Mouse (Mus musculus): ENCODE data around the gene A530084C06Rik. TPM values are rescaled to one million over a fixed set of nuclear protein-coding genes. Genes with fewer than 3 reads are reported as not detected.

The A530084C06Rik gene
- polyA plus RNA-seq, 1 experiment from 2014 or later: not detected

DNA sequence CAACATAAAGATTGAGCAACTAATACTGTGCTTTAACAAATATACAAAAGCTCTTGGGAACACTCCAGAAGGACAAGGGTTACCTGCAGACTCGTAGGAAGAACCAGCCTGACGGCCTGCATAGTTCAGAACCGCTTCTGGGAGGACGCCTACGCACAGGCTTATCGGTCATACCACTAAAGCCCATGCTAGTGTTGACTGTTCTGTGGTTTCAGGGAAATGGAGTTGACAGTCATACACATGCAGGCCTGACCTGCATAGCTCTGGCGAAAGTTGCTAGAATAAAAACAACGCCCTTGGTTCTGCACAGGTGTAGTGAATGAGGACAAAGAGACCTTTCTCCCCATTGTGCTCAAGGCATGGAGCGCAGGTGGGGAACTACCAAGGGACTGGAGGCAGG is 11.5 kb downstream of the A530084C06Rik start:
- no peaks in the 10 kb centered on the region for H3K4me1 ChIP-seq (ENCODE audit: control insufficient read depth, insufficient read depth, low read length)
- H3K9ac ChIP-seq (ENCODE audit: low read length): no peak overlapping the region
- 61% methylated on average over 9 of the region's 9 CpGs for WGBS
- ATAC-seq (ENCODE audit: insufficient read depth, low FRiP score): peak; percentile 97
- H3K36me3 ChIP-seq (ENCODE audit: control insufficient read depth, insufficient read depth, low read length): no peaks in the 10 kb centered on the region
- no peaks in the 10 kb centered on the region for H3K9me3 ChIP-seq (replicated peaks; ENCODE audit: control insufficient read depth, low read length)
- H3K4me3 ChIP-seq (replicated peaks; ENCODE audit: low read length): no peak overlapping the region
- H3K4me2 ChIP-seq (ENCODE audit: low read depth, low read length): no peak overlapping the region
- no peaks in the 10 kb centered on the region for H3K27me3 ChIP-seq (ENCODE audit: control insufficient read depth, insufficient read depth, low read length)
- peak overlapping the region; percentile 58 for H3K27ac ChIP-seq (ENCODE audit: low read length)

DNA sequence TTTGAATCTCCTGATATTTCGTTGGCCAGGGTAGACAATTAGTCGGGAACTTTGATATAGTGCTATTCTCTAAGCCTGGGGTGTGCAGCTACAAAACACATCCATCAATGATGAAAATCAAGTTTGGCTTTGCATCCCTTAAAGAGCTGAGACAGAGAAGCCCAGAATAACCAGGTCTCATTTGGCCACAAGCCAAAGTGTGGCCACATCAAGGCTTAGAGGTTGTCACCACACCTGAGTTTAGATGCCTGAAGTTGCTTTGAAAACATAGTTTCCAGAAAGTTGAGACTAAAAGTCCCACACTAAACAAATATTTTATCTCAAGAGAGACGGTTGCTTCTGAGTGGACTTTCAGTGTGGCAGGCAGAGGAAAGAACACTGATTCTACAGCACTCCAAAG is 11.9 kb downstream of the A530084C06Rik start:
- Histone ChIP-seq H3K4me3 (replicated peaks; ENCODE audit: low read length) (no peak overlapping the region), H3K27me3 (ENCODE audit: control insufficient read depth, insufficient read depth, low read length) (no peaks in the 10 kb centered on the region), H3K9ac (ENCODE audit: low read length) (no peak overlapping the region), H3K4me2 (ENCODE audit: low read depth, low read length) (peak overlapping the region; percentile 4; the same call in 1 of the 2 replicates), H3K36me3 (ENCODE audit: control insufficient read depth, insufficient read depth, low read length) (no peaks in the 10 kb centered on the region), H3K9me3 (replicated peaks; ENCODE audit: control insufficient read depth, low read length) (no peaks in the 10 kb centered on the region), H3K27ac (ENCODE audit: low read length) (peak overlapping the region; percentile 58), H3K4me1 (ENCODE audit: control insufficient read depth, insufficient read depth, low read length) (no peaks in the 10 kb centered on the region)
- WGBS: 55% methylated on average over 3 of the region's 3 CpGs
- ATAC-seq (ENCODE audit: insufficient read depth, low FRiP score): peak; percentile 17; the same call in 1 of the 2 replicates

DNA sequence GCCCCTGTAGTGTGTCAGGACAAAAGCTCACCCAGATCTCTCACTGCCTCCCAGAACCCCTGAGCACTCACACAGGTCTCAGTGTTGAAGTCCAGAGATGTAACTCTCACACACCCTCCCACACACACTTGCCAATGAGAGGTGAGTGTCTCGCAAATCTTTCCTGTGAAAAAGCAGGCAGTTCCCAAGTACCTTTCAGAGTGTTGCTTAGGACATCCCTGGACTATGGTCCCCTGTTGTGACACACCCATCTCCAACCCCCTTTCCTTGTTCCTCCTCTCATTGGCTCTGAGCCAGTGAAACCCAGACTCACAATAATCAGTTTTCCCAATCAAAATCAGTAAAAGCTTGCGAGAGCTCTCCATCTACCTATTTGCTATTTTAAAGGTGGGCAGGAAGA is 12.3 kb downstream of the A530084C06Rik start:
- no peaks in the 10 kb centered on the region for H3K9me3 ChIP-seq (replicated peaks; ENCODE audit: control insufficient read depth, low read length)
- no peak overlapping the region for H3K9ac ChIP-seq (ENCODE audit: low read length)
- no peaks in the 10 kb centered on the region for H3K4me1 ChIP-seq (ENCODE audit: control insufficient read depth, insufficient read depth, low read length)
- 63% methylated on average over 2 of the region's 2 CpGs for WGBS
- H3K4me3 ChIP-seq (replicated peaks; ENCODE audit: low read length): no peak overlapping the region
- H3K4me2 ChIP-seq (ENCODE audit: low read depth, low read length): 0 out of 2 replicates have a peak overlapping the region, but pooled peaks have one; percentile 4
- H3K27me3 ChIP-seq (ENCODE audit: control insufficient read depth, insufficient read depth, low read length): no peaks in the 10 kb centered on the region
- no peaks in the 10 kb centered on the region for H3K36me3 ChIP-seq (ENCODE audit: control insufficient read depth, insufficient read depth, low read length)
- peak overlapping the region; percentile 58 for H3K27ac ChIP-seq (ENCODE audit: low read length)
- ATAC-seq (ENCODE audit: insufficient read depth, low FRiP score): peak; percentile 26; the same call in 1 of the 2 replicates

DNA sequence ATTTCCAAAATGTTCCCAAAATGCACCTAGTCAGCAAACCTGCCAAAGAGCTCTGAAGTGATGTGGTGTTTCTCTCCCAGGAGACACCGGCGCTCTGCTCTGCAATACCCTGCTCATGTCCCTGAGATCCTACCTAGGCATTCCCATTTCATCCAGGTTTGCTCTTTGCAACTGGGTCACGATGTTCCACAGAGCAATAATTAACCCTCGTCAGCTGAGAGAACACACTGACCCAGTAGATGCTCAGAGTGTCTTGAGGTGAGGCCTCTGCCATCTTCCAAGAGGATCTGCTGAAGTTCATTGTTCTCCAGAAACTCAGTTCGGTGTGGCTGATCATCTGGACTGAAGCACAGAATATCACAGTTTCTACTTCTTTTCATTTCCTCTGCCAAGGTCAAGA is 16.1 kb downstream of the A530084C06Rik start:
- H3K9me3 ChIP-seq (replicated peaks; ENCODE audit: control insufficient read depth, low read length): no peaks in the 10 kb centered on the region
- H3K27me3 ChIP-seq (ENCODE audit: control insufficient read depth, insufficient read depth, low read length): no peaks in the 10 kb centered on the region
- no peak overlapping the region for H3K27ac ChIP-seq (ENCODE audit: low read length)
- no peak overlapping the region for H3K4me2 ChIP-seq (ENCODE audit: low read depth, low read length)
- no peak overlapping the region for H3K9ac ChIP-seq (ENCODE audit: low read length)
- WGBS: 88% methylated on average over 5 of the region's 5 CpGs
- H3K36me3 ChIP-seq (ENCODE audit: control insufficient read depth, insufficient read depth, low read length): no peaks in the 10 kb centered on the region
- no peaks in the 10 kb centered on the region for H3K4me1 ChIP-seq (ENCODE audit: control insufficient read depth, insufficient read depth, low read length)
- no peak overlapping the region for H3K4me3 ChIP-seq (replicated peaks; ENCODE audit: low read length)
- ATAC-seq (ENCODE audit: insufficient read depth, low FRiP score): no peak

DNA sequence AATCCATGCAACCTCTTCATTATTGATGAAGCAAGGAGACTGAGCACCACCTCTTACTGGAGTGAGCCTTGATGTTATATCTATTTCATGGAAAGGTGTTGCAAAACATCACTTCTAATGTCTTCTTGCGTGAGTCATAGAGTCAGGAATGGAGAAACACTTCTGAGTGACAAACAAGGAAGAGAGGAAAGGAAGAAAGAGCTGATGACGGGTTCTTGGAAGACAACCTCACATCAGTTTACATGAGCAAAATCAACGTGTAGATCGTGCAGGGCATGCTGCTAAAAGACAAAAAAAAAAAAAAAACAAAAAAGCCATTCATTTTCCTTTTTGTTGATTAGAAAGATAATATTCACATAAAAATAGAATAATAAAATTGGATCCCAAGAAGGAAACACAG is 24.4 kb downstream of the A530084C06Rik start:
- H3K9ac ChIP-seq (ENCODE audit: low read length): no peak overlapping the region
- WGBS: 86% methylated on average over 4 of the region's 4 CpGs
- H3K4me1 ChIP-seq (ENCODE audit: control insufficient read depth, insufficient read depth, low read length): no peaks in the 10 kb centered on the region
- ATAC-seq (ENCODE audit: insufficient read depth, low FRiP score): no peak
- no peaks in the 10 kb centered on the region for H3K27me3 ChIP-seq (ENCODE audit: control insufficient read depth, insufficient read depth, low read length)
- H3K27ac ChIP-seq (ENCODE audit: low read length): no peak overlapping the region
- H3K4me3 ChIP-seq (replicated peaks; ENCODE audit: low read length): no peak overlapping the region
- no peaks in the 10 kb centered on the region for H3K36me3 ChIP-seq (ENCODE audit: control insufficient read depth, insufficient read depth, low read length)
- no peaks in the 10 kb centered on the region for H3K9me3 ChIP-seq (replicated peaks; ENCODE audit: control insufficient read depth, low read length)
- H3K4me2 ChIP-seq (ENCODE audit: low read depth, low read length): no peak overlapping the region

DNA sequence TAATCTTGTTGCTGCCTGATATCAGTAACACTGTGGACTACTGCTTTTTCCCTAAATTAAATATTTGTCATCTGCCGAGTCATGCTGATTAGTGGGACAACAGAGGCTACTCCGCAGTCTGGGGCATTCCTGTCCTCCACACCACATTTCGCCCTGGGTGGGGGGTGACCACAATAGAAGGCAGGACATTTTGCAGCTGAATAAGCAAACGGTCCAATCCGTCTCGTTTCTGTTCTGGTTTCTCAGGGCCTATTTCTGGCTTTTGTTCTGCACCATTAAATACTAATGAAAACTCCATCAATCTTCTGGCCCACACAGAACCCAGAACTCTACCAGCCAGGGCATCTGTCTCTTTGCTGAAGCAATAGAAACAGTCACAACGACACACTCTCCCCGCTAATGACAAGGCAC is 27.5 kb downstream of the A530084C06Rik start:
- Histone ChIP-seq H3K9me3 (replicated peaks; ENCODE audit: control insufficient read depth, low read length) (no peaks in the 10 kb centered on the region), H3K27me3 (ENCODE audit: control insufficient read depth, insufficient read depth, low read length) (no peaks in the 10 kb centered on the region), H3K4me1 (ENCODE audit: control insufficient read depth, insufficient read depth, low read length) (no peaks in the 10 kb centered on the region), H3K27ac (ENCODE audit: low read length) (peak overlapping the region; percentile 11; the same call in 1 of the 2 replicates), H3K36me3 (ENCODE audit: control insufficient read depth, insufficient read depth, low read length) (no peaks in the 10 kb centered on the region), H3K4me3 (replicated peaks; ENCODE audit: low read length) (no peak overlapping the region), H3K4me2 (ENCODE audit: low read depth, low read length) (no peak overlapping the region), H3K9ac (ENCODE audit: low read length) (no peak overlapping the region)
- ATAC-seq (ENCODE audit: insufficient read depth, low FRiP score): peak; percentile 87; the same call in 1 of the 2 replicates
- WGBS: 27% methylated on average over 8 of the region's 8 CpGs

DNA sequence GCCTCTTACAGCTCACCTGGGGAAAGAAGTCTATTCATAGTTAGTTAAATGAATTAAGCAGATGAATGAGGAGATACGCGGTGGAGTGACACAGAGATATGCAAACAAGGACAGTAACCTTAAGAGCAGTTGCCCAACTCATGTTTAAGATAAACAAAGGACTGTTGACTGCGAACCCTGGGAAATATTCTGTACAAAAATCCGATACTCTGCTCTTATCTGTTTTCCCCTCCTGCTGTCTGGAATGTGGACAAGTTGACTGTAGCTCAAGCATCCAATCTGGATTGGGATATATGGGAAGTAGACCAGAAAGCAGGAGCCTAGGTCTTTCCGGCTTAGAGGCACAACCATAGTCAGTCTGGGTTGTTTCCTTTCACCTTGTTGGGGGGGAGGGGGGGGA is 27.9 kb downstream of the A530084C06Rik start:
- H3K9me3 ChIP-seq (replicated peaks; ENCODE audit: control insufficient read depth, low read length): no peaks in the 10 kb centered on the region
- no peak overlapping the region for H3K4me3 ChIP-seq (replicated peaks; ENCODE audit: low read length)
- H3K36me3 ChIP-seq (ENCODE audit: control insufficient read depth, insufficient read depth, low read length): no peaks in the 10 kb centered on the region
- no peak overlapping the region for H3K9ac ChIP-seq (ENCODE audit: low read length)
- no peaks in the 10 kb centered on the region for H3K27me3 ChIP-seq (ENCODE audit: control insufficient read depth, insufficient read depth, low read length)
- peak; percentile 62; the same call in 1 of the 2 replicates for ATAC-seq (ENCODE audit: insufficient read depth, low FRiP score)
- no peaks in the 10 kb centered on the region for H3K4me1 ChIP-seq (ENCODE audit: control insufficient read depth, insufficient read depth, low read length)
- H3K27ac ChIP-seq (ENCODE audit: low read length): peak overlapping the region; percentile 31
- H3K4me2 ChIP-seq (ENCODE audit: low read depth, low read length): no peak overlapping the region
- WGBS: 47% methylated on average over 5 of the region's 5 CpGs

DNA sequence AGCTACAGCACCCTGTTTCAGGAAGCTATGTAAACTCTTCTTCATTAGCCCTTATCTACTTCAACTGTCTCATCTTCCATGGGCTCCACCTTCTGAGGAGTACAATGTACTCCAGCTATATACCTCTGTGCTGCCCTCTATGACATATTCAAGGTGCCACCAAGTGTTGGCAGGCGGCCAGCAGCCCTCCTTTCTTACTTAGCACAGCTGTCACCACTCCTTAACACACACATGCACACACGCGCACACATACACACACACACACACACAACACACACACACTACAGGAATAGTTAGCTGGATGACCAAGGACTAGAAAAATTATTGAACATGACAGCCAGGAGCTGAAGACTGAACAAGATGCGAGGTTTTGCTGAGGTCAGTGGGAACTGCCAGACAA is 34.2 kb downstream of the A530084C06Rik start:
- 75% methylated on average over 4 of the region's 4 CpGs for WGBS
- no peak; the same call in 1 of the 2 replicates for ATAC-seq (ENCODE audit: insufficient read depth, low FRiP score)

DNA sequence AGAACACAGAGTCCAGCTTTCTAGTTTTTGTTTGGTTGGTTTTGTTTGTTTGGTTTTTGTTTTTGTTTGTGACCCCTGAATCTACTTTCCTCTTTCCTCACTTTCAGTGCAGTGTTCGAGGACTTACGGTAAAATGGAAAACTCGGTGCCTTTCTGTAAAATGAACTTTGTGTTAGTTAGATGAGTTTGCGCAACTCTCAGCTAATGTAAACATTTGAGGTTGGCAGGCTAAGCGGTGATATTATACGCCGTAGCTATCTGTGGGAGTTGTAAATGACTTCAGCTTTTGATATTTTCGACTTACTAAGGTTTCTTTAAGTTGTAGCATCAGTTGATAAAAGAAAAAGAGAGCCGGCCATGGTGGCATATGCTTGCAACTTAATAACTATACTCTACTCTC is 40.2 kb downstream of the A530084C06Rik start:
- Histone ChIP-seq H3K9ac (ENCODE audit: low read length) (no peak overlapping the region), H3K9me3 (replicated peaks; ENCODE audit: control insufficient read depth, low read length) (no peaks in the 10 kb centered on the region), H3K27ac (ENCODE audit: low read length) (peak overlapping the region; percentile 74), H3K4me3 (replicated peaks; ENCODE audit: low read length) (no peak overlapping the region), H3K27me3 (ENCODE audit: control insufficient read depth, insufficient read depth, low read length) (no peaks in the 10 kb centered on the region), H3K4me2 (ENCODE audit: low read depth, low read length) (no peak overlapping the region), H3K4me1 (ENCODE audit: control insufficient read depth, insufficient read depth, low read length) (0 out of 2 replicates have a peak, but pooled peaks cover 6% of the 10 kb centered on the region), H3K36me3 (ENCODE audit: control insufficient read depth, insufficient read depth, low read length) (no peaks in the 10 kb centered on the region)
- 48% methylated on average over 9 of the region's 9 CpGs for WGBS
- ATAC-seq (ENCODE audit: insufficient read depth, low FRiP score): no peak

More for the DNA sequence above, 34.2 kb downstream of the A530084C06Rik start:
- no peak overlapping the region for H3K4me2 ChIP-seq (ENCODE audit: low read depth, low read length)
- H3K36me3 ChIP-seq (ENCODE audit: control insufficient read depth, insufficient read depth, low read length): no peaks in the 10 kb centered on the region
- no peak overlapping the region for H3K9ac ChIP-seq (ENCODE audit: low read length)
- H3K4me3 ChIP-seq (replicated peaks; ENCODE audit: low read length): no peak overlapping the region
- no peaks in the 10 kb centered on the region for H3K9me3 ChIP-seq (replicated peaks; ENCODE audit: control insufficient read depth, low read length)
- H3K4me1 ChIP-seq (ENCODE audit: control insufficient read depth, insufficient read depth, low read length): no peaks in the 10 kb centered on the region
- H3K27ac ChIP-seq (ENCODE audit: low read length): no peak overlapping the region
- no peaks in the 10 kb centered on the region for H3K27me3 ChIP-seq (ENCODE audit: control insufficient read depth, insufficient read depth, low read length)

Measured in stomach, embryonic 16.5 days (tissue).